In the genomic region with DNA sequence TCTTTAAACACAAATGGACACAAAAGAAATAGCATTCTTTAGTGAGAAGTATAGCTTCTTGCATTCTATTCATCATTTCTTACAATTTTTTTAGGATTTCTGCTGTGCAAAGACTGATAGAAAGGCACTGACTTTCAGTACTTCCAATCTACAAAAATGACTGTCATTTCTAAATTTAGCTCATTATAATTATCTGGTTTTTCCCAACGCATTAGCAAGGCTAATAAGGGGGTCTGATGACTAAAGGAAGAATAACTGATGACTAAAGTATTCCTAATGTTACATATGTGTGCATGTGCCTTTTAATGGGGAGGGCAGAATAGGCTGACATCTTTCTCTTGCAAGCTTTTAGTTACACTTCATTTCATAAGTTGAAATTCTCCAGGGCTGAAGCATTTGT, we compare ENCODE assay signal across 24 mouse cellular contexts.
A peak's percentile ranks its signal among the peaks of the same experiment; 100 is the strongest.
DNase-seq lines count a peak whose midpoint lies in the region; ATAC-seq and TF ChIP-seq lines count a peak whose summit lies in the region.
"Had no signal": no experiment of that assay in that cellular context is flagged by ENCODE, and none has a peak within 500 bp of the region (broad histone marks: within the 10 kb centered on the region; RNA-seq: fewer than 3 reads in every experiment).

No protein-coding gene starts in this region.

- 81% methylated on average over 1 of the region's 1 CpGs for WGBS in forebrain, embryonic 14.5 days
- WGBS in forebrain, embryonic 10.5 days, result 88% methylated on average over 1 of the region's 1 CpGs
- WGBS in forebrain, postnatal 0 days, result 59% methylated on average over 1 of the region's 1 CpGs
- WGBS in forebrain, embryonic 13.5 days, result 82% methylated on average over 1 of the region's 1 CpGs

- H3K27me3 ChIP-seq in forebrain, embryonic 14.5 days (replicated peaks; ENCODE audit: control insufficient read depth, insufficient read depth, low read length), result no peaks in the 10 kb centered on the region
- no peaks in the 10 kb centered on the region for H3K27me3 ChIP-seq in forebrain, embryonic 10.5 days (ENCODE audit: poor library complexity, severe bottlenecking)
- no peaks in the 10 kb centered on the region for H3K27me3 ChIP-seq in forebrain, postnatal 0 days (ENCODE audit: insufficient read depth, low read length)
- no peaks in the 10 kb centered on the region for H3K27me3 ChIP-seq in forebrain, embryonic 13.5 days
- H3K27me3 ChIP-seq: embryonic facial prominence, embryonic 13.5 days; embryonic facial prominence, embryonic 15.5 days; forebrain, embryonic 12.5 days; Patski had no signal

- H3K9ac ChIP-seq in forebrain, embryonic 14.5 days (ENCODE audit: low read length), result no peak overlapping the region
- H3K9ac ChIP-seq in forebrain, postnatal 0 days, result no peak overlapping the region
- H3K9ac ChIP-seq in forebrain, embryonic 13.5 days, result no peak overlapping the region
- H3K9ac ChIP-seq: embryonic facial prominence, embryonic 13.5 days; embryonic facial prominence, embryonic 15.5 days; forebrain, embryonic 12.5 days had no signal

- TF ChIP-seq CTCF in forebrain, postnatal 0 days (IDR thresholded peaks at IDR 0.05; ENCODE audit: low read depth), result no peak
- no peak for TF ChIP-seq CTCF in brain, embryonic 14.5 days (IDR thresholded peaks at IDR 0.05; ENCODE audit: borderline replicate concordance, extremely low read depth, insufficient read depth, insufficient read length)

- no peaks in the 10 kb centered on the region for H3K4me1 ChIP-seq in forebrain, embryonic 14.5 days (ENCODE audit: control insufficient read depth, insufficient read depth, low read length)
- H3K4me1 ChIP-seq in forebrain, embryonic 10.5 days, result no peaks in the 10 kb centered on the region
- 0 out of 2 replicates have a peak, but pooled peaks cover 3% of the 10 kb centered on the region for H3K4me1 ChIP-seq in forebrain, postnatal 0 days (ENCODE audit: insufficient read depth)
- H3K4me1 ChIP-seq in forebrain, embryonic 13.5 days, result no peaks in the 10 kb centered on the region
- H3K4me1 ChIP-seq: embryonic facial prominence, embryonic 13.5 days; embryonic facial prominence, embryonic 15.5 days; forebrain, embryonic 12.5 days had no signal

- H3K9me3 ChIP-seq in forebrain, embryonic 14.5 days (replicated peaks; ENCODE audit: control insufficient read depth, low read length), result no peaks in the 10 kb centered on the region
- H3K9me3 ChIP-seq in forebrain, embryonic 10.5 days, result no peaks in the 10 kb centered on the region
- H3K9me3 ChIP-seq in forebrain, postnatal 0 days (ENCODE audit: low read length), result no peaks in the 10 kb centered on the region
- no peaks in the 10 kb centered on the region for H3K9me3 ChIP-seq in forebrain, embryonic 13.5 days (replicated peaks)
- H3K9me3 ChIP-seq: embryonic facial prominence, embryonic 13.5 days; embryonic facial prominence, embryonic 15.5 days; forebrain, embryonic 12.5 days had no signal

- no peak for TF ChIP-seq POLR2A in brain, embryonic 14.5 days (IDR thresholded peaks at IDR 0.05; ENCODE audit: borderline replicate concordance, extremely low read depth, insufficient read depth, insufficient read length, poor library complexity, severe bottlenecking)

- DNase-seq in forebrain, embryonic 14.5 days (ENCODE audit: low spot score), result peak; percentile 3
- DNase-seq in forebrain, embryonic 10.5 days (ENCODE audit: extremely low spot score, low spot score), result no peak
- DNase-seq in forebrain, postnatal 0 days, result no peak
- peak; percentile 18 for DNase-seq in brain, embryonic 14.5 days (ENCODE audit: low read depth)
- DNase-seq in lung, adult 18-20 months, result no peak
- DNase-seq in kidney, postnatal 36 days, result no peak
- DNase-seq: adrenal gland, adult 8-10 months; adrenal gland, postnatal 14 days; adrenal gland, postnatal 36 days; B cell, adult 2 months; cerebellum, adult 11 months; cerebellum, adult 18-20 months; cerebellum, adult 8-10 months; cerebellum, adult 9-11 months; cerebellum, postnatal 14 days; cerebellum, postnatal 36 days; embryo, embryonic 11 days had no signal

- ATAC-seq in forebrain, embryonic 14.5 days, result no peak
- peak; percentile 75; the same call in 1 of the 2 replicates for ATAC-seq in forebrain, postnatal 0 days
- ATAC-seq in forebrain, embryonic 13.5 days, result no peak
- ATAC-seq: activated CD4-positive, CD25-positive, alpha-beta regulatory T cell, adult 4 months; CD4-positive, CD25-positive, alpha-beta regulatory T cell, adult 4 months; Patski had no signal

- no peaks in the 10 kb centered on the region for H3K36me3 ChIP-seq in forebrain, embryonic 14.5 days (ENCODE audit: control insufficient read depth, insufficient read depth, low read length)
- H3K36me3 ChIP-seq in forebrain, embryonic 10.5 days (replicated peaks), result no peaks in the 10 kb centered on the region
- no peaks in the 10 kb centered on the region for H3K36me3 ChIP-seq in forebrain, postnatal 0 days (ENCODE audit: insufficient read depth)
- H3K36me3 ChIP-seq in forebrain, embryonic 13.5 days (ENCODE audit: poor library complexity, severe bottlenecking), result no peaks in the 10 kb centered on the region
- H3K36me3 ChIP-seq: embryonic facial prominence, embryonic 13.5 days; embryonic facial prominence, embryonic 15.5 days; forebrain, embryonic 12.5 days had no signal

- no peak overlapping the region for H3K4me3 ChIP-seq in forebrain, embryonic 14.5 days (ENCODE audit: low read depth, low read length)
- no peak overlapping the region for H3K4me3 ChIP-seq in forebrain, embryonic 10.5 days
- H3K4me3 ChIP-seq in forebrain, postnatal 0 days (ENCODE audit: low read depth, low read length), result no peak overlapping the region
- H3K4me3 ChIP-seq in forebrain, embryonic 13.5 days, result no peak overlapping the region
- H3K4me3 ChIP-seq: embryonic facial prominence, embryonic 13.5 days; embryonic facial prominence, embryonic 15.5 days; forebrain, embryonic 12.5 days had no signal

- H3K27ac ChIP-seq in forebrain, embryonic 14.5 days (ENCODE audit: low read depth, low read length), result no peak overlapping the region
- no peak overlapping the region for H3K27ac ChIP-seq in forebrain, embryonic 10.5 days
- no peak overlapping the region for H3K27ac ChIP-seq in forebrain, postnatal 0 days (ENCODE audit: low read depth, low read length)
- no peak overlapping the region for H3K27ac ChIP-seq in forebrain, embryonic 13.5 days
- H3K27ac ChIP-seq: embryonic facial prominence, embryonic 13.5 days; embryonic facial prominence, embryonic 15.5 days; forebrain, embryonic 12.5 days had no signal

- no peak overlapping the region for H3K4me2 ChIP-seq in forebrain, embryonic 14.5 days (ENCODE audit: low read length)
- no peak overlapping the region for H3K4me2 ChIP-seq in forebrain, postnatal 0 days (ENCODE audit: low read depth)
- H3K4me2 ChIP-seq in forebrain, embryonic 13.5 days, result no peak overlapping the region
- H3K4me2 ChIP-seq: embryonic facial prominence, embryonic 13.5 days; embryonic facial prominence, embryonic 15.5 days; forebrain, embryonic 12.5 days had no signal

Comparison
In these comparisons a context has a peak if more than half of its experiments do, and no peak if none do; other contexts are left out.
1. DNase-seq: peak in forebrain, embryonic 14.5 days (single experiment) and brain, embryonic 14.5 days (single experiment); none in forebrain, embryonic 10.5 days (single experiment), forebrain, postnatal 0 days (single experiment), lung, adult 18-20 months (0 of 2) and kidney, postnatal 36 days (0 of 2).